Mouse (Mus musculus): Measurements from ENCODE around the gene Lrrc42.

The Lrrc42 gene

DNA sequence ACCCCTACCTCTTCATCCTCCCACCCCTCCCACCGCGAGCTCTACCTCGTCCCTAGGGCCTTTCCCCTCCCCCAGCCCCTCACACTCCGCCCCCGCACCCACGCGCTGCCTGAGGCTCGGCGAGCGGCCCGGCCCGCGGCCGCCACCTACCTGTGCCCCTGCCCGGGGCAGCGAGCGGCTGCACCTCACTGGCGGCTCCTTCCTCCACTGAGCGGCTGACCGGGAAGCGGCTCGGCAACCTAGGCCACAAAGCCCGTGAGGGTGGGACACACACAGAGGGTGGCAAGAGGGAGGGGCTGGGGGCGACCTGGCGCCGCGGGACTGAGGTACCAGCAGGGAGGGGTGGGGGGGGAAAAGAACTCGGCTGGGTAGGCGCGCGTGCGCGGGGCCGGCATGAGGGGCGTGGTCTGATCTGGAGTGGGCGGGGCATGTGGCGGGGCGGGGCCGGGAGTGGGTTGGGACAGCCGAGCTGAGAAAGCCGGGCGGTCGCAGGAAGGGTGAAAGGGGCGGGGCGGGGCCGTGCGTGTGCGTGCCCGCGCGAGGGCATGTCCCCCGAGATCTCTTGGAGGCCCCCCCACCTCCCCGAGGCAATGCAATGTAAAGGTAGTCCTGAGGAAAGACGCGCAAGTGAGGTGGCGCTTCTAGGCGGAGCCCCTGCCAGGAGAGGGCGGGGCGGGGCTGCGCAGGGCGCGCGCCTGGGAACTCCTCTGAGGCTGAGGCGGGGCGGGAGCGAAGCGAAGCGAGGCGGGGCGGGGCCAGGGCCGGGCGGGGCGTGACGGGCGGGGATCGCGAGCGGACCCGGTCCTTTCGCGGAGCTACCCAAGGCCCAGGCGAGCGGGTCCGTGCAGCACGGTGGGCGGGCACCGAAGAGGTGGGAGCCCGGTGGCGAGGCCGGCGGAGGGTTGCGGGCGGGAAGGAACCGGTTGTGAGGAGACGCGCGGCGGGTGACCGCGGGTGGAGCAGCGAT lies at the start of gene Lrrc42, which contains the start of gene Hspb11:
Gene Lrrc42, minus strand, starts transcription at position 408 of the 967 bp plus-strand sequence.
Gene Hspb11, plus strand, starts transcription at position 469 of the 967 bp plus-strand sequence.
- peak; percentile 93 to 96 for DNase-seq (ENCODE audit: low spot score in 2 of 2)

DNA sequence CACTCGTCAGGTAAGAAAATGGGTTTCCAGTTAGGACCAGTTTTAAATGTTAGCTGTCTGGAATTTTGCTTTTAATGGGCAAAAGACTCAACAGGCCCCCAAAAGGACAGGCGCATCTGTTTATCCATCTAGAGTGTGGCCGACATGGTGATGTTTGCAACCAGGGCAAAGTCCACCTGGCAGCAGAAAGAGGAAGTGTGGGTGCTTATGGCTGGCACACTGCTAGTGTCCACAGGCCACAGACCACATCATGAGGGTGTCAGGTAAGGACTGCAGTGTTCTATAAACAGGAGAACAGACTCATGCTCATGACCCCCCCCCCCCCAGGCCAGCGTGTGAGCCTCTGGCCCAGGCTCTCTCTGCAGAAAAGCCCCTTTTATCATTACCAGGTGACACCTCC lies 49.5 kb upstream of the Lrrc42 start:
- DNase-seq (ENCODE audit: low spot score in 2 of 2): peak; percentile 12 to 19

GRCm38 (mm10) chr4:107302221-107302620 lies 48.9 kb upstream of the Lrrc42 start:
- DNase-seq (ENCODE audit: low spot score in 2 of 2): no peak

DNA sequence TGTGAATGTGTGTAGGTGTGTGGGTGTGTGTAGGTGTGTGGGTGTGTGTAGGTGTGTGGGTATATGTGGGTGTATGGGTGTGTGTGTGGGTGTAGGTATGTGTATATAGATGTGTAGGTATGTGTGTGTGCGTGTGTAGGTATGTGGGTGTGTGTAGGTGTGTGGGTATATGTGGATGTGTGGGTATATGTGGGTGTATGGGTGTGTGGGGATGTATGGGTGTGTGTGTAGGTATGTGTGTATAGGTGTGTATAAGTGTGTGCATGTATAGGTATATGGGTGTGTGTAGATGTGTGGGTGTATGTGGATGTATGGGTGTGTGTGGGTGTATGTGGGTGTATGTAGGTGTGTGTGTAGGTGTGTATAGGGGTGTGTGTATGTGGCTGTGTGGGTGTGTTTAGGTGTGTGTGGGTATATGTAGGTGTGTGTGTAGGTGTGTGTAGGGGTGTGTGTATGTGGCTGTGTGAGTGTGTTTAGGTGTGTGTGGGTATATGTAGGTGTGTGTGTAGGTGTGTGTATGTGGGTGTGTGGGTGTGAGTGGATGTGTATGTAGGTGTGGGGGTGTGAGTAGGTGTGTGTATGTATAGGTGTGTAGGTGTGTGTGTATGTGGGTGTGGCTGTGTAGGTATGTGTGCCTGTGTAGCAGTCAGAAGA lies 47.7 kb upstream of the Lrrc42 start:
- no peak for DNase-seq (ENCODE audit: low spot score in 2 of 2)

- DNase-seq (ENCODE audit: low spot score in 2 of 2): peak; percentile 54 to 75
These were observed 47.0 kb upstream of the Lrrc42 start for GRCm38 (mm10) chr4:107300371-107300770.

DNA sequence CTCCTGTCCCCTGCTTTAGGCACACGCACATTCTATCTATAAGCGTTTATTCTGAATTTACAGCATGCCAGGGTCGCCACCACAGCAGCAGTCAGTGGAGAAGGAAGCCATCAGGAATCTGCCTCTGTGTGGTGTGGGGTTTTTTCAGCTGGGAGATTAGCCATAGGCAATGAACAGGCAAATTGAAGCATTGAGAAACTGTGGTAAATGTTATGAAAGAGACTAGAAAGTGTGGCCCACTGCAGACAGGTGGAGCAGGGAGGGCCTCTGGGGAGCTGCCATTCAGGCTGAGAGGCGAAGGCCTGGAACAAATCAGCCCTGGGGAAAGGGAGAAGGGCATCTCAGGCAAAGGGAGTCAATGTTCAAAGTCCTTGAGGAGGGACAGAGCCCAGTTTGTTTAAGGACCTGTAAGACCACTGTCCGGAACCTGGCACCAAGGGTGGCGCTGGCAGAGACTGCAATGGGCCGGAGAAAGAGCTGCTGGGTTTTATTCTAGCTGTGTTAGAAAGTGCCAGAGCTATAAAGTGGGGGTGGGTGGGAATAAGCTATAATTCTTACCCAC lies 46.5 kb upstream of the Lrrc42 start:
- no peak for DNase-seq (ENCODE audit: low spot score in 2 of 2)

- DNase-seq (ENCODE audit: low spot score in 2 of 2): no peak
These were observed 44.8 kb upstream of the Lrrc42 start for GRCm38 (mm10) chr4:107298071-107298606.

GRCm38 (mm10) chr4:107292273-107292662 lies 38.9 kb upstream of the Lrrc42 start:
- no peak for DNase-seq (ENCODE audit: low spot score in 2 of 2)

- DNase-seq (ENCODE audit: low spot score in 2 of 2): no peak
These were observed 38.4 kb upstream of the Lrrc42 start for GRCm38 (mm10) chr4:107291611-107292272.

DNA sequence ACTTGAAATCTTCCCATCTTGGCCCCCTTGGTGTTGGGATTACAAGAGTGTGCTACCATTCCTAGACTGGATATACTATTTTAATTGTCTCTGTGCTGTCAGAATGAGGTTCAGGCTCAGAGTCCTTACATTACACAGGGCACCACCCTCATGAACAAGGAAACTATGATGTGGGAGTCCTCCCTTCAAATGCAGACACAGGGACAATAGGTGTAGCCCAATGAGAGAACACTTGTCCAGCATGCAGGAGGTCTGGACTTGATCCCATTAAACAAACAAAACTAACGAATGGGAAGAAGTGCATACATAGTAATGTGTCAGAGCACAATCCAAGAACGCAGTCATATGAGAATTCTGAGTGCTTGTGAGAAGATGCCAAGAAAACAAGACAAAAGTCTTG lies 34.2 kb upstream of the Lrrc42 start:
- no peak for DNase-seq (ENCODE audit: low spot score in 2 of 2)

GRCm38 (mm10) chr4:107286386-107286785 lies 33.1 kb upstream of the Lrrc42 start:
- no peak for DNase-seq (ENCODE audit: low spot score in 2 of 2)

DNA sequence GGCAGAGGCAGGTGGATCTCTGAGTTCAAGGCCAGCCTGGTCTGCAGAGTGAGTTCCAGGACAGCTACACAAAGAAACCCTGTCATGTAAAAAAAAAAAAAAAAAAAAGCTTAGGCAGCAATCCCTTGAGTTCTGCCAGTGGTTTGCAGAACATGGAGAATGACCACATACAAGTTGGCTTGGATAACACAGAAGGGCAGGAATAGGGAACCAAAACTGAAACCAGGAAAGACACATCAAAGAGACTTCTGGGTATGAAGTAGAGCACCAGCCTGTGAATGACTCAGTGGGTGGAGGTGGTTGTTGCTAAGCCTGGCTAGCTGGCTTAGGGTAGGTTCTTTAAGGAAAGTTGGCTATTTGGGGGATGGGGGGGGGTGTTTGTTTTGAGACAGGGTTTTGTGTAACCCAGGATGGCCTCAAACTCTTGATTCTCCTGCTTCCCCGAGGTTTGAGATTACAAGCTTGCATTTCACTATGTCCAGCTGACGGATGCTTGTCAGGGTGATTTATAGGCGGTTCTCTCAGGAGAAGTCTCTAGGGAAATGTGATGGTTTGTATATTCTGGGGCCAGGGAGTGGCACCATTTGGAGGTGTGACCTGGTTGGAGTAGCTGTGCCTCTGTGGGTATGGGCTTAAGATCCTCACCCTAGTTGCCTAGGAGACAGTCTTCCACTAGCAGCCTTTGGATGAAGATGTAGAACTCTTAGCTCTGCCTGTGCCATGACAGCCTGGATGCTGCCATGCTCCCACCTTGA lies 32.3 kb upstream of the Lrrc42 start:
- no peak for DNase-seq (ENCODE audit: low spot score in 2 of 2)

GRCm38 (mm10) chr4:107280843-107281475 lies 27.6 kb upstream of the Lrrc42 start:
- DNase-seq (ENCODE audit: low spot score in 2 of 2): no peak

DNA sequence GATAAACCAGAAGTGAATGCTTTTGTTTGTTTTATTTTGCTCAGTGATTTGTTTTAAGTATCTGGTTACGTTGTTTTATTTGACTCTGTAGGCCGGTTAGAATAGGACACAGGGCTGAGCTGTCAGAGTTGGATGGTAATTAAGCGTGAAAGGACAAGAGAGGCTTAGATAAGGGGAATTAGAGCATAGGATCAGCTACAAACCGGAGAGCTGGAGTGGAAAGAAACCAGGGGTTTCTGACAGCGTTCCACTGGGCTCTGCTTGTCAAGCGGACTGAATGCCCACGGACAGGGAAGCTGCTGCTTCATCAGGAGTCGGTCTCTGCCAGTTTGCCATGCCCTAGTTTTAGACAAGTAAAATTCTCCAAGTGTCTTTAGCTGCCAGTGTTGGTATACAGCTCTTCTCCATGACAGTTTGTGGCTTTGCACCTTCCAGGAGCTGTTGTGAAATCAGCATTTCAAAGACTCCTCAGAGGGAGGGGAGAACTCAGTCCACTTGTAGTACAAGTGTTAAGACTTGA lies 24.9 kb upstream of the Lrrc42 start:
- no peak for DNase-seq (ENCODE audit: low spot score in 2 of 2)

- no peak for DNase-seq (ENCODE audit: low spot score in 2 of 2)
These were observed 21.2 kb upstream of the Lrrc42 start for GRCm38 (mm10) chr4:107274511-107274910.

- no peak for DNase-seq (ENCODE audit: low spot score in 2 of 2)
These were observed 20.4 kb upstream of the Lrrc42 start for GRCm38 (mm10) chr4:107273683-107274082.

DNA sequence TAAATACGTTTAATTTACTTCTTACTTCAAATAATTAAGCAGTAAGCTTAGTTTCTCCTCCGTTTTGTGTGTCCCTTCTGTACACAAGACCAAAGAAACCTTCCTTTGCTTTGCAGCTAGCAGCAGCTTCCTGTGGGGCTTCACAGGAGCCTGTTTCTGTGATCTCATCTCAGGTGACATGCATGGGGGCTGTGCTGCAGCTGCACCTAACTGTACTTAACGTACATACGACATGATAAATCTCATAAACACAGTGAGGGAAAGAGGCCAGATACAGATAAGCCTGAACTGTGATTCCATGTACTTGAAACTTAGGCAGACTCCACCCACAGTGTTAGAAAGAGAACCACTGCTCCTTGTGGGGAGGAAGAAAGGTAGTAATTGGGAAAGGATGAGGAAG lies 6.7 kb upstream of the Lrrc42 start:
- DNase-seq (ENCODE audit: low spot score in 2 of 2): peak in 1 of 2 experiments; percentile 36

GRCm38 (mm10) chr4:107254414-107254813 lies 1.1 kb upstream of the Lrrc42 start:
- DNase-seq (ENCODE audit: low spot score in 2 of 2): no peak

GRCm38 (mm10) chr4:107252522-107252921 lies 810 bp downstream of the Lrrc42 start:
- no peak for DNase-seq (ENCODE audit: low spot score in 2 of 2)

DNA sequence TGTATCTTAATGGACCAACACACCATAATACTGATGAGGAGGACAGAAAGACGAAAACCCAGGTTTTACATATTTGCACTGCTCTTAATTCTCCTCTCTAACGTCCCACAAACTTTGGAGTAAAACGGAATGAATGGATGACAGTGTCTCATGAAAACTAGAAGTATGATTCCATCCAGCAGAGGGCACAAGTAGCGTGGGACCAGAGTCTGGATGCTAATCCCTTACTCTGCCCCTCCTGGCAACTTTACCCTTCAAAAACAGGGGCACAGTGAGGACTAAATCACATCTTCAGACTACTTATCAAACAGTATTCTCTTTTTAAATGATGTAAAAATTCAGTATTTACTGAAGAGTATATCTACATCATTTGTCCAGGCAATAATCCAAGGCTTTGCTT lies 2.8 kb downstream of the Lrrc42 start:
- peak in 1 of 2 experiments; percentile 31 for DNase-seq (ENCODE audit: low spot score in 2 of 2)
